Mouse (Mus musculus): ENCODE results near the gene Chst11. TPM values are rescaled to one million over a fixed set of nuclear protein-coding genes. Genes with fewer than 3 reads are reported as not detected.
A peak's percentile ranks its signal among the peaks of the same experiment; 100 is the strongest.

The Chst11 gene
- polyA plus RNA-seq, 1 experiment: 12.1 TPM

- H3K36me3 ChIP-seq (ENCODE audit: control insufficient read depth, insufficient read depth): no peaks in the 10 kb centered on the region
These were observed 176.5 kb downstream of the Chst11 start for GRCm38 (mm10) chr10:83161656-83162365.

GRCm38 (mm10) chr10:83163946-83164345, 178.6 kb downstream of the Chst11 start:
- Histone ChIP-seq H3K36me3 (ENCODE audit: control insufficient read depth, insufficient read depth) (no peaks in the 10 kb centered on the region), H3K27me3 (ENCODE audit: control insufficient read depth, insufficient read depth, insufficient read length) (no peaks in the 10 kb centered on the region)

More at GRCm38 (mm10) chr10:83161656-83162365, 176.5 kb downstream of the Chst11 start:
- no peak for TF ChIP-seq SRF (IDR thresholded peaks at IDR 0.05; ENCODE audit: control insufficient read depth, insufficient read length, low read depth)
- TF ChIP-seq MYOD1 (IDR thresholded peaks at IDR 0.05; ENCODE audit: control insufficient read depth in 1 of 3, insufficient read length in 2 of 3, low read depth in 2 of 3): no peak
- TF ChIP-seq E2F4 (IDR thresholded peaks at IDR 0.05; ENCODE audit: insufficient read depth): no peak
- TF ChIP-seq REST (IDR thresholded peaks at IDR 0.05; ENCODE audit: insufficient read depth, insufficient read length): no peak
- no peak for TF ChIP-seq USF1 (IDR thresholded peaks at IDR 0.05; ENCODE audit: low read depth)
- TF ChIP-seq POLR2A (IDR thresholded peaks at IDR 0.05; ENCODE audit: insufficient read length, low read depth): no peak
- no peak for TF ChIP-seq CEBPB (IDR thresholded peaks at IDR 0.05; ENCODE audit: insufficient read depth, poor library complexity, severe bottlenecking)
- no peak for TF ChIP-seq TCF12 (IDR thresholded peaks at IDR 0.05; ENCODE audit: insufficient read depth, poor library complexity, severe bottlenecking)
- no peak for TF ChIP-seq MYOG (IDR thresholded peaks at IDR 0.05; ENCODE audit: control insufficient read depth in 1 of 3, insufficient read depth in 1 of 3, insufficient read length in 2 of 3, low read depth in 2 of 3)
- TF ChIP-seq MAX (IDR thresholded peaks at IDR 0.05; ENCODE audit: low read depth): no peak
- no peaks in the 10 kb centered on the region for H3K79me2 ChIP-seq (ENCODE audit: control insufficient read depth, insufficient read depth)
- H3K4me3 ChIP-seq: no peak overlapping the region
- H3ac ChIP-seq (ENCODE audit: control insufficient read depth, insufficient read length): no peak overlapping the region
- no peaks in the 10 kb centered on the region for H3K27me3 ChIP-seq (ENCODE audit: control insufficient read depth, insufficient read depth, insufficient read length)
- no peak overlapping the region for H3K4me2 ChIP-seq (ENCODE audit: low read depth)

GRCm38 (mm10) chr10:83164901-83165435, 179.7 kb downstream of the Chst11 start:
- H3K4me2 ChIP-seq (ENCODE audit: low read depth): no peak overlapping the region
- H3ac ChIP-seq (ENCODE audit: control insufficient read depth, insufficient read length): no peak overlapping the region
- TF ChIP-seq CEBPB (IDR thresholded peaks at IDR 0.05; ENCODE audit: insufficient read depth, poor library complexity, severe bottlenecking): no peak
- TF ChIP-seq MYOG (IDR thresholded peaks at IDR 0.05; ENCODE audit: control insufficient read depth in 1 of 3, insufficient read depth in 1 of 3, insufficient read length in 2 of 3, low read depth in 2 of 3): peak in 1 of 3 experiments; percentile 25
- no peak for TF ChIP-seq POLR2A (IDR thresholded peaks at IDR 0.05; ENCODE audit: insufficient read length, low read depth)
- no peaks in the 10 kb centered on the region for H3K79me2 ChIP-seq (ENCODE audit: control insufficient read depth, insufficient read depth)
- no peaks in the 10 kb centered on the region for H3K27me3 ChIP-seq (ENCODE audit: control insufficient read depth, insufficient read depth, insufficient read length)
- no peak overlapping the region for H3K4me3 ChIP-seq
- H3K36me3 ChIP-seq (ENCODE audit: control insufficient read depth, insufficient read depth): no peaks in the 10 kb centered on the region

More at GRCm38 (mm10) chr10:83163946-83164345, 178.6 kb downstream of the Chst11 start:
- Histone ChIP-seq H3K79me2 (ENCODE audit: control insufficient read depth, insufficient read depth) (no peaks in the 10 kb centered on the region), H3K4me3 (no peak overlapping the region), H3ac (ENCODE audit: control insufficient read depth, insufficient read length) (no peak overlapping the region), H3K4me2 (ENCODE audit: low read depth) (no peak overlapping the region)
- TF ChIP-seq MYOD1 (IDR thresholded peaks at IDR 0.05; ENCODE audit: control insufficient read depth in 1 of 3, insufficient read length in 2 of 3, low read depth in 2 of 3): no peak
- TF ChIP-seq TCF12 (IDR thresholded peaks at IDR 0.05; ENCODE audit: insufficient read depth, poor library complexity, severe bottlenecking): no peak
- TF ChIP-seq E2F4 (IDR thresholded peaks at IDR 0.05; ENCODE audit: insufficient read depth): no peak
- no peak for TF ChIP-seq POLR2AphosphoS2 (IDR thresholded peaks at IDR 0.05; ENCODE audit: insufficient read length, low read depth)
- TF ChIP-seq REST (IDR thresholded peaks at IDR 0.05; ENCODE audit: insufficient read depth, insufficient read length): no peak
- no peak for TF ChIP-seq MAX (IDR thresholded peaks at IDR 0.05; ENCODE audit: low read depth)
- TF ChIP-seq SRF (IDR thresholded peaks at IDR 0.05; ENCODE audit: control insufficient read depth, insufficient read length, low read depth): no peak
- no peak for TF ChIP-seq TCF3 (IDR thresholded peaks at IDR 0.05; ENCODE audit: insufficient read length, low read depth)
- no peak for TF ChIP-seq POLR2A (IDR thresholded peaks at IDR 0.05; ENCODE audit: insufficient read length, low read depth)
- no peak for TF ChIP-seq USF1 (IDR thresholded peaks at IDR 0.05; ENCODE audit: low read depth)
- TF ChIP-seq CEBPB (IDR thresholded peaks at IDR 0.05; ENCODE audit: insufficient read depth, poor library complexity, severe bottlenecking): no peak
- no peak for TF ChIP-seq MYOG (IDR thresholded peaks at IDR 0.05; ENCODE audit: control insufficient read depth in 1 of 3, insufficient read depth in 1 of 3, insufficient read length in 2 of 3, low read depth in 2 of 3)

GRCm38 (mm10) chr10:83165521-83166243, 180.4 kb downstream of the Chst11 start:
- Histone ChIP-seq H3K36me3 (ENCODE audit: control insufficient read depth, insufficient read depth) (no peaks in the 10 kb centered on the region), H3K4me3 (no peak overlapping the region), H3K79me2 (ENCODE audit: control insufficient read depth, insufficient read depth) (no peaks in the 10 kb centered on the region), H3K4me2 (ENCODE audit: low read depth) (no peak overlapping the region), H3ac (ENCODE audit: control insufficient read depth, insufficient read length) (no peak overlapping the region), H3K27me3 (ENCODE audit: control insufficient read depth, insufficient read depth, insufficient read length) (no peaks in the 10 kb centered on the region)
- TF ChIP-seq TCF3 (IDR thresholded peaks at IDR 0.05; ENCODE audit: insufficient read length, low read depth): no peak
- no peak for TF ChIP-seq E2F4 (IDR thresholded peaks at IDR 0.05; ENCODE audit: insufficient read depth)
- no peak for TF ChIP-seq POLR2A (IDR thresholded peaks at IDR 0.05; ENCODE audit: insufficient read length, low read depth)
- no peak for TF ChIP-seq SRF (IDR thresholded peaks at IDR 0.05; ENCODE audit: control insufficient read depth, insufficient read length, low read depth)
- TF ChIP-seq USF1 (IDR thresholded peaks at IDR 0.05; ENCODE audit: low read depth): no peak
- TF ChIP-seq MAX (IDR thresholded peaks at IDR 0.05; ENCODE audit: low read depth): no peak
- no peak for TF ChIP-seq MYOG (IDR thresholded peaks at IDR 0.05; ENCODE audit: control insufficient read depth in 1 of 3, insufficient read depth in 1 of 3, insufficient read length in 2 of 3, low read depth in 2 of 3)
- TF ChIP-seq TCF12 (IDR thresholded peaks at IDR 0.05; ENCODE audit: insufficient read depth, poor library complexity, severe bottlenecking): no peak
- no peak for TF ChIP-seq CEBPB (IDR thresholded peaks at IDR 0.05; ENCODE audit: insufficient read depth, poor library complexity, severe bottlenecking)
- no peak for TF ChIP-seq REST (IDR thresholded peaks at IDR 0.05; ENCODE audit: insufficient read depth, insufficient read length)
- no peak for TF ChIP-seq POLR2AphosphoS2 (IDR thresholded peaks at IDR 0.05; ENCODE audit: insufficient read length, low read depth)
- TF ChIP-seq MYOD1 (IDR thresholded peaks at IDR 0.05; ENCODE audit: control insufficient read depth in 1 of 3, insufficient read length in 2 of 3, low read depth in 2 of 3): no peak

Data from myocyte (in vitro differentiated cells).